Mouse (Mus musculus) right cerebral cortex, postnatal 4 days (tissue): ENCODE measurements around the gene Rbm41.

Source experiments
- DNase-seq: peaks from one replicate; pipeline ENCODE4 v3.0.0-alpha.2; 2022

Rbm41 gene

DNA sequence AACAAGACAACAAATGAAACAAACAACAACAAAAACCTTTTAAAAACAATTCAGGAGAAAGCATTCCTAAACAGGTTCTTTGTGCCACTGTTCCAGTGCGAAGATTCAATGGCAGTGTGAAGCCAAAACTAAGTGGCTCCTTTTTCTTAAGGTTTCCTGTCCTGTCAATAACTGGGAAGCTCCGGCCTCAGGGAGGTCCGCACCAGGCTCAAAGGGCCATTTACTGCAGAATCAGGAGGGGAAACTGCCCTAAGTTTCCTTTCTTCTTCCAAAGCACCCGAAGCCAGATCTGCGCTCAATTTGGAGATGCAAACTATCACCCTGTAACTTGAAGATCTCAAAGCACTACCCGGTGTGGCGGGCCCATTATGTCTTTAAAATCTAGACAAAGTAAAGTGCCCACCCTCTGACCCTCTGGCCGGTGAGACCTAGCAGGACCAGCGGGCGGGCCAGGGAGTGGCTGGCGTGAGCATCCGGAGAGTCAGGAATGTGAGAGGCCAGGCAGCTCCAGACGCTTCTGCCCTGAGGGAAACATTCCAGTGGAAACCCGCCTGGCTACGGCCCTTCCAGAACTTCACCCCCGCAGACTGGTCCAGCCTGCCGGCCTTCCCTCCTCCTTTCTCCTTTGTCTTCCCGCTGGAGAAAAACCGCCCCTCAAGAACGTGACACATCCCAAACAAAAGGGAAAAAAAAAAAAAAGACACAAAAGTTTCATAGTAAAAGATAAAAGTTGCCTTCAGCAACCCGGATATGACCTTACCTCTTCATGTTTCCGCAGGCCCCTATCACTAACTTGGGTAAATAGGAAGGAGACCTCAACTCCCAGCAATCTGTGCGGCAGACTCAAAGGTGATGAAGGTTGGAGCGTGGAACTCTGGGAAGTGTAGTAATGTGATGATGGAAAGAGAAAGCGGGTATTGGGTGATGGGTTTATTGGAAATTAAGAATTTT is at the start of gene Rbm41:
TSS of gene Rbm41 (minus strand) at position 856 of the 951 bp plus-strand sequence.
- DNase-seq: peak; percentile 5

DNA sequence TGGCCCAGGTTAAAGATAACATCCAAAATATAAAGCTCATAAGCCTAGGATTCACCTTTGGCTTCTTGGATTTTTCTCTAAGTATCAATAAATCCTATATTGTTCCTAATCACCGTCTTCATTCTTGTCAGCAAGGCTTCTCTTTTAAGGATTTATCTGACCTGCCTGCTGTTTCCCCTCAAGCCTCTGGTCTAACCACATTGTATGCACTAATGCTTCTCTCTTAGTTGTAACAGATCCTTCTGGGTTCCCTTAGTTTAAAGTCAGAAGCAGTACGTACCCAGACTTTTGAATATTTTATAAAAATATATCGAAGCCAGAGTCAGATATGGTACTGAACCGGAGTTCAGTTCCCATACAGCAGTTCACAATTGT is 283 bp upstream of the Rbm41 start:
- no peak for DNase-seq

DNA sequence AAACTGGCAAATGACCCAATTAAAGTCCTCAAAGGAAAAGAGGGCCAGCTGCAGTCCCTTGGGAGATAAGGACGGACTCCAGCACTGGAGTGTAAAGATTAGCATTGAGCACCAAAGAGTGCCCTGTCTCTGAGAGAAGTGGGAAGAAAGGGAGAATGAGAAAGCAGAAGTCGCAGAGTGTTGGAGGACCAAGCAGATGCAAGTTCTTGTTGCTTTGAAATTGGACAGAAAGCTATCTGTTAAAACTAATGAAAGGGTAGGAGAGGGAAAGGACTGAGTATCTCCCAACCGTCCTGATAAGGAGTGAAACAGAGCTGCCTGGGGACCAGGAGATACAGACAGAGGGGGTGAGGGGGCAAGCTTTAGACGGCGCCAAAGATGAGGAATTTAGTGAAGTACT is 16.3 kb downstream of the Rbm41 start:
- DNase-seq: no peak

GRCm38 (mm10) chrX:139933507-139933906 is 64.9 kb downstream of the Rbm41 start:
- DNase-seq: no peak

DNA sequence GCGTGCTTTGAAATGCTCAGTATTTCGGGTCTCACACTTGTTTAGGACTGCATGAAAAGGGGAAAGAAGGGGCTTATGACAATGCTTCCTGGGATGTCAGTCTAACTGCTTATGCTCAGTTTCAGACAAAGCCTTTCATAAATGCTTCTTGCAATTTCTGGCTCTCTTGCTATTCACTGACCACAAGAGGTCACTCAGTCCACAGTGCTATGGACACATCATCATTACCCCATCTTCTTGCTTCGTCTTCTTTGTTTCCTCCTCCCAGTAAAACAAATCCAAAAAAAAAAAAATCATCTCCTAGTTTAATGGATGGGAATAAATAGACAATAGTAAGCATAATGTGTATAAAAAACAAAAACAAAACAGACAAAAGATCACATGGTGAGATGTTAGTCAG is 65.9 kb downstream of the Rbm41 start:
- no peak for DNase-seq

DNA sequence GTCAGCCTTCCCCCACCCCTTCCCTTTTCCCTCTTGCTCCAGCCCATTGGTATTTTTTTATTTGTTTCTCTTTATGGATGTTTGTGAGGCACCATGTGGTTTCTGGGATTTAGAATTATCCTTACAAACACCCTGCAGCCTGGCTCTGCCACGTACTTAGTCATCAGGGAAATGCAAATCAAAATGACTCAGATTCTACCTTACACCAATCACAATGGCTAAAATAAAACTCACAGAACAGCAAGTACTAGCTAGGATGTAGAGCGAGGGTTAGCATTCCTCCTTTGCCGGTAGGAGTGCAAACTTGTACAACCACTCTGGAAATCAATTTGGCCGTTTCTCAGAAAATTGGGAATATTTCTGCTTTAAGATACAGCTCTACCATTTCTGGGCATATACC is 77.8 kb downstream of the Rbm41 start:
- no peak for DNase-seq

DNA sequence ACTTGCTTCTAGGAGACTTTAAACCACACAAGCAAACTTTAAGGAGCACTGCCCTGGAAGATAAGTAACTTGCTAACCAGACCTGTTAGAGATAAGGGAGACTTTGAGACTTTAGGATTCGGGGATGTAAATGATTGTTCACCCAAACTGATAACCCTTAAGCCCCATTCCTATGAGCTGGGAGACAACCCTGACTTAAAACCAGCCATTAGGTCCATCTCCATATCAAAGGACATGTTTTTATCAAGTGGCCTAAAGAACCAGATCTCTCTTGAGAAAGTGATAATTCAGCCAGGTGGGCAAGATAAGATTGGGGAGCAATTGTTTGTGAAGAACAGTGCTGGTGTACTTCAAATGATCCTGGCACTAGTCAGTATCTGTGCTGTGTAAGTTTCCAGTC is 107.0 kb downstream of the Rbm41 start:
- DNase-seq: no peak

- DNase-seq: no peak
Measured at GRCm38 (mm10) chrX:139883221-139883620, 115.2 kb downstream of the Rbm41 start.

DNA sequence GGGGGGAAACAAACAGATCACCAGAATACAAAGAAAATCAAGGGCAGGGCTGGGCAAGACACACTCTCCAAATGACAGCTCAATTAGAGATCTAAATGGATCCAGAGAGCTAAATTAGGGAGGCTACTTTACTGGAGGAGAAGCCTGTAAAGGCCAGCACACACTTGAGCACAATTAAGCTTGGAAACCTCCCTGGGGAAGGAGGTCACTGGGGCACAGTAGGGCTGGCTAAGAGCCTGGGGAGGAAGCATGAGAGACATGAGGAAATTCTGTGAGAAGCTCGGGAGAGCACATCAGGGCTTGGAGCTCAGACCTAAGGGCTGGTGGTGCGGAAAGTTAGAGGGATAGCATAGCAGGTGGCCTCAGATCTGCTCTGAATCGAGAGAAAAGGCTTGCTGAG is 120.5 kb downstream of the Rbm41 start:
- no peak for DNase-seq

DNA sequence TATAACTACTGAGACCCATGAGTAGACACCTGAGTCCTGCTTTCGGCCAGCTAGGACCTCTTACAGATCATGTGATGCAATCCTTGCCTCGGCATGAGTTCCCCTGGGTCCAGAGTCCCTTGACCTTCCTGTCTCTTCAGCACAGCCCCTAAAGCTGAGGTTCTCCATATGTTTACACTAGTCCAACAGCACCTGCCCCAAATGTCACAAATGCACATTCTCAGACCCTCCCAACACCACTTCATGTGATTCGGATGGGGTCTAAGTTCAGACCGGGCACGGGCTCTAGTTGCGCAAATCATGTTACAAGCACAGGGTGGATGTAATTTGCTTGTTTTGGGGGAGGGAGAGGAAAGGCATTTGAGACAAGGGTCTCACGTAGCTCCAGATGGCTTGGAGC is 121.3 kb downstream of the Rbm41 start:
- no peak for DNase-seq

DNA sequence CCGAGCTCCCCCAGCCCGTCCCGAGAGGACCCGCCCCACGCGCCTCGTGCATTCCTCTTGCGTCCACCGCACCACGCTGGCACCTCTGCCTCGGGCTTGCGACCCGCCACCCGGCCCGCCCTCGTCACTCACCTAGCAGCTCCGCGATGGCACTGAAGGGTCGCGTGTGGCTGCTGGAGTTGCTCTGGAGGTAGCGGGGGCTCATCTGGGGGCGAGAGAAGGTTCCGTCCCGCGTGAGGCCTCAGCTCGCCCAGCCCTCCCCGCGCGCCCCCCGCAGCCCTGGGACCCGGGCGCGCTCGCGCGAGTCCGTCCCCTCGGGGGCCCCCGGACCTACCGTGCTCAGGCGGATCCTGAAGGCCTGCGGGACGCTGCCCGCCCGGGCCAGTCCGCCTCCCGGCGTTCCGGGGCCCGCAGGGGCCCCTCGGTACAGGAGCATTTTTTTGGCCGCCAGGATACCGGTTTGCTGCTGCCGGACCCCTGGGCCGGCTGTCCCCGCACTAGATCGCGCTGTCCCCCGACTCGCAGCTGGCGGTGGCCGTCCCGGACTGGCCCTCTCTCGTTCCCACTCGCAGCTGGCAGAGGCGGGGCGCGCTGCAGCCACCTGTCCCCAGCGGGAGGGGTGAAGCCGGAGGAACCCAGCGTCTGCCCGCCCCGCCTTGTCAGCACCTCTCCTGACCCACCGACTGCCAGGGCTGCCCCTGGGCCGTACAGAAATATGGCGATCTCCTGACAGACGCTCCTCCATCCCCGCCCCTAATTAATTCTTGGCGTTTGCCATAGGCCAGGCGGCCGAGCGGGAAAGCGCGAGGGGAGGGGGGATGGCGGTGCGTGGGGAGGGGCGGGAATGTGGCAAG is 127.2 kb downstream of the Rbm41 start, which contains the start of gene Morc4:
TSS of gene Morc4 (minus strand) at position 740 of the 854 bp plus-strand sequence.
- peak; percentile 47 for DNase-seq

DNA sequence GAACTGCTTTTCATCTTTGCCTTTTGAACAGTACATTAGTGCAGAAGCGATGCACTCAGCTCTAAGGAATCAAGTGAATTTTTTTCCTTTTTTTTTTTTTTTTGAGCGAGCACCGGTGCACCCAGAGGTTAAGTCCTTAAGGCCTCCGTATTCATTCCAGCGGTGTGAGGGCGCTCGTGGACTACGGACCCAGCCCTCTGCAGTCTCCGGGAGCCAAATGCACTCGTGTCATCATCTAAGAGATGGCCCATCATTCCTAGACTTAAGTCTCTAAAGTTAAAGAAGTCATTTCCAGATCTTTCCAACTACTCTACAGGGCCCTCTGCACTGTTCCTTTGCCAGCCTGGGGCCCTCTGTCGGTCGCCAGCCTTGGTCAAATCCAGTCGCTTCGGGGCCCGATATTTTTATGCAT is 128.1 kb downstream of the Rbm41 start:
- peak; percentile 3 for DNase-seq

DNA sequence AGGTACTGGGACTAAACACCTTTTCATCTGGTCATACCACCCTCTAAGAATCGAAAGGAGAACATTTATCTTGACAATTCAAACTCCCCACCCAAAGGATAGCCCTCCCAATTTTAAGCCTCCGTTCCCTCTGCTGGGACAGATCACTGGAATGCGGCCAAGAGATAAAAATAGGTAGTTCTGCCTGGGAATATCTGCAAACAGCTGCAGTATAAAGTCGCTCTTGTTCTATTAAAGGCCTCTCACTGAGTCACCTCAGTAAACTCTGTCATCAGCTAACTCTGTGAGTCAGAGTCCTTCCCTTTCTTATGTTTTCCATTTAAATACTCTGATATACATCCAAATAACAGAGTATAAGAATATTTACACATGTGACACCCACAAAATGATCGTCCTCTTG is 139.0 kb downstream of the Rbm41 start:
- DNase-seq: no peak

DNA sequence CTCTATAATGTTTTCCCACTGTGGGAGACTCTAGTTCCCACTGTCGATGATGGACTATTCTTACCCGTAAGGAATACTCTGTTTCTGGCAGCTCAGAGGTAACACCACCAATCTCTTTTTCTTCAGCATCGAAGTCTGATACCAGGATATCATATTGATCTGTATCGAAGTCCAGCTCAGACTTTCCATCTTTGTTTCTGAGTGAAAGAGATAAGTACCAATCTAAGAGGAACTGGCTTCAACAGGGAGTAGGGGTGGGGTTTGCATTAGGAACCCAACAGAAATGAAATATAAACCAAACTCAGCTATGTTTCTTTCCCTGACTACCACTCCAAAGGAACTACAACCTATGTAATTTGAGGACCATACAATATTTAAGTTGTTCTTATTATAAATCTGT is 143.6 kb downstream of the Rbm41 start:
- DNase-seq: no peak

DNA sequence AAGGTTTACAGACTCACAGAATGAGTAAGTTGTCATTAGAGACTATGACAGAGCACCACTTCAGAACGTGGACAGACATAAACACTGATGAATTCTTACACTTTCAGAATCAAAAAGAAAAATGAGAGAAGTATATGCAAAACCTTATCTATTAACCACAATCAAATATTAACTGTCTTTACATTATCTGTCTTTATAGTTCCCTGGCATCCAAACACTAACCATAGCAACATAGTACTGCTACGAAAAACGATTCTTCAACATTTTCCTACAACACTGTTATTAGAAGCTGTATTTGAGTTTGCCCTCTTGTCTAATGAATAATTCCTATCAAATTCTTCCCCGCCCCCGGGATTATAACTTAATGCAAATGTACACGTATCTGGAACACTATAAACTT is 157.3 kb downstream of the Rbm41 start:
- no peak for DNase-seq
